Mouse (Mus musculus) E14TG2a.4 (cell line): Measurements from ENCODE around the gene H2al1a.
"Not testable (repeated sequence)": the region's sequence is repeated elsewhere in the genome, so short reads cannot be mapped to it uniquely, and the experiment has no call there.

Experiments
- CTCF ChIP-seq: conservative IDR thresholded peaks from 2 replicates; pipeline ENCODE4 v1.5.1; 2014; ENCODE audit warnings: low read length
- POU5F1 ChIP-seq: IDR thresholded peaks from 2 replicates; pipeline ENCODE4 v1.6.1; 2014; ENCODE audit warnings: low read length, borderline replicate concordance

GRCm38 (mm10) chrX:11302132-11302531 is 3.1 kb downstream of the H2al1a start, which contains the start of gene H2al1b:
- TF ChIP-seq CTCF, POU5F1: not testable (repeated sequence)
